Mouse (Mus musculus) A20 (cell line): ENCODE measurements around the gene Zmym5.
A peak's percentile ranks its signal among the peaks of the same experiment; 100 is the strongest.
"Not testable (repeated sequence)": the region's sequence is repeated elsewhere in the genome, so short reads cannot be mapped to it uniquely, and the experiment has no call there.

Experiments used
- DNase-seq: peaks from one replicate; pipeline ENCODE4 v3.0.0-alpha.2; 2011; ENCODE audit warnings: low read depth, low spot score

The Zmym5 gene

GRCm38 (mm10) chr14:56777360-56778136 is 34.0 kb downstream of the Zmym5 start:
- peak; percentile 83 for DNase-seq

GRCm38 (mm10) chr14:56776571-56777238 is 34.8 kb downstream of the Zmym5 start:
- peak; percentile 66 for DNase-seq

GRCm38 (mm10) chr14:56775416-56775815 is 36.1 kb downstream of the Zmym5 start:
- no peak for DNase-seq

- not testable (repeated sequence) for DNase-seq
Measured at GRCm38 (mm10) chr14:56766438-56766837, 45.1 kb downstream of the Zmym5 start.

- DNase-seq: not testable (repeated sequence)
Measured at GRCm38 (mm10) chr14:56765117-56765516, 46.4 kb downstream of the Zmym5 start.

- no peak for DNase-seq
Measured at GRCm38 (mm10) chr14:56751282-56751681, 60.2 kb downstream of the Zmym5 start.
